Mouse (Mus musculus) neural tube, embryonic 11.5 days (tissue): Measurements from ENCODE around the gene Mink1. TPM values are rescaled to one million over a fixed set of nuclear protein-coding genes. Genes with fewer than 3 reads are reported as not detected.

Source experiments
- ATAC-seq: fragments of 200-750 bp; cut with Nextera tagmentation; 2 replicates; pipeline ENCODE4 v1.8.0; 2017; ENCODE audit warnings: moderate number of reproducible peaks, mild to moderate bottlenecking, moderate TSS enrichment, moderate library complexity; ENCODE audit not compliant: insufficient read depth, low FRiP score, low TSS enrichment
- DNase-seq: peaks from one replicate; pipeline ENCODE4 v3.0.0-alpha.2; 2015; ENCODE audit warnings: low spot score
- H3K27ac ChIP-seq: fragments of 300-500 bp; sonication (generic); 2 replicates; pipeline ENCODE4 v1.5.1; 2014; ENCODE audit warnings: low read depth, mild to moderate bottlenecking, low read length
- H3K27me3 ChIP-seq: fragments of 300-500 bp; sonication (generic); 2 replicates; pipeline ENCODE4 v1.6.1; 2014; ENCODE audit warnings: mild to moderate bottlenecking, low read length, mixed read lengths; ENCODE audit not compliant: control insufficient read depth, insufficient read depth
- H3K36me3 ChIP-seq: fragments of 300-500 bp; sonication (generic); 2 replicates; pipeline ENCODE4 v1.6.1; 2014; ENCODE audit warnings: mild to moderate bottlenecking, low read length, moderate library complexity, mixed read lengths; ENCODE audit not compliant: control insufficient read depth, insufficient read depth
- H3K4me1 ChIP-seq: fragments of 300-500 bp; sonication (generic); 2 replicates; pipeline ENCODE4 v1.6.1; 2014; ENCODE audit warnings: low read length, mixed read lengths; ENCODE audit not compliant: control insufficient read depth, insufficient read depth
- H3K4me2 ChIP-seq: fragments of 300-500 bp; sonication (generic); 2 replicates; pipeline ENCODE4 v1.6.1; 2014; ENCODE audit warnings: low read depth, mild to moderate bottlenecking, moderate library complexity
- H3K4me3 ChIP-seq: fragments of 300-500 bp; sonication (generic); 2 replicates; pipeline ENCODE4 v1.5.1; 2014; ENCODE audit warnings: low read depth, low read length
- H3K9ac ChIP-seq: fragments of 300-500 bp; sonication (generic); 2 replicates; pipeline ENCODE4 v1.6.1; 2014; ENCODE audit warnings: mild to moderate bottlenecking, low read length
- H3K9me3 ChIP-seq: fragments of 300-500 bp; sonication (generic); 2 replicates; pipeline ENCODE4 v1.6.1; 2016; ENCODE audit warnings: low read length; ENCODE audit not compliant: control insufficient read depth
- WGBS: fragments of 180-500 bp; shearing (Covaris S2); extraction: QIAGEN DNeasy Blood & Tissue Kit; methylation state at CpG from one replicate; pipeline ENCODE4 v1.1.7; 2014; 5-methylcytosine and 5-hydroxymethylcytosine counted together
- polyA plus RNA-seq: library from polyadenylated mRNA; unstranded; fragments of >200 nt; fragmentation: Nextera tagmentation; extraction: Ambion mirVana; gene quantifications from 2 replicates; pipeline ENCODE4 v1.2.1, GENCODE M21; 2014

The Mink1 gene
- polyA plus RNA-seq, 1 experiment from 2014 or later = 16.0 TPM

DNA sequence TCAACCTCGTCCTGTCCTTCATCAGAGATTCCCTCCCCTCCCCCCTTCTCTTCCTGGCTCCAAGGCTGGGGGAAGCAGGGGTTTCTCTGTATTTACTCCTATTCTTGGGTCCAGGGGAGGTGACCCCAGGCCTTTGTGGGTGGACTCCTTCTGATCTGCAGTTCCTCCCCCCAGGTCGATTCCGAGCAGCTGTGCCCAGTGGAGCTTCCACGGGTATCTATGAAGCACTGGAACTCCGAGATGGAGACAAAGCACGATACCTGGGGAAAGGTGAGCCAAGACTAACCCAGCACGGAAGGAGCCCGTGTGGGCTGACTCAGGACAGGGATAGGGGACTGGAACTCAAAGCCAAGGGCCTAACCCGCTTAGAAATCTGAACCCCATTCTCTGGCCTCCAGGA, 95.3 kb downstream of the Mink1 start:
- Histone ChIP-seq H3K9ac (no peak overlapping the region), H3K27ac (no peak overlapping the region)

DNA sequence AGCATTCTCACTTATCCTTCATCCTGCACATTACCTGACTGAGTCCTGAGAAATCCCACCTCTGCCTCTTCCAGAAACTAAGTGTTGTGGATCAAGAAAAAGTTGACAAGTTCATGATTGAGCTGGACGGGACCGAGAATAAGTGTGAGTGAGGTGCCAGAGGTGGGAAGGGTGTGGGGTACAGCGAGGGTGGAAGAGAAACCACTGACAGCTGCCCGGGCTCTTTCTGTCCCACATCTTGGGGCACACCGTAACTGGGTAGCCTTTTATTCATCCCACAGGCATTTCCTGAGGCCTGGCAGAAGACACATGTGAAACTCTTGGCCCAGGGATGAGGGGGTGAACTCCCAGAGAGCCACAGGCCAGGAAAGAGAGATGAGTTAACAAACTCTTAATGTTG, 95.8 kb downstream of the Mink1 start:
- no peak overlapping the region for H3K9ac ChIP-seq
- WGBS = 88% methylated on average over 5 of the region's 5 CpGs
- no peaks in the 10 kb centered on the region for H3K9me3 ChIP-seq
- no peaks in the 10 kb centered on the region for H3K27me3 ChIP-seq
- peaks cover 9% of the 10 kb centered on the region for H3K4me1 ChIP-seq
- peaks cover 6% of the 10 kb centered on the region; the same call in 1 of the 2 replicates for H3K36me3 ChIP-seq
- no peak overlapping the region for H3K27ac ChIP-seq
- H3K4me2 ChIP-seq = no peak overlapping the region
- DNase-seq (no peak), ATAC-seq (no peak)
- H3K4me3 ChIP-seq = no peak overlapping the region

More for the DNA sequence above, 95.3 kb downstream of the Mink1 start:
- no peak overlapping the region for H3K4me2 ChIP-seq
- H3K36me3 ChIP-seq = 0 out of 2 replicates have a peak, but pooled peaks cover 6% of the 10 kb centered on the region
- H3K4me3 ChIP-seq = no peak overlapping the region
- WGBS = 55% methylated on average over 9 of the region's 9 CpGs
- ATAC-seq = no peak
- H3K9me3 ChIP-seq = no peaks in the 10 kb centered on the region
- H3K4me1 ChIP-seq = peaks cover 10% of the 10 kb centered on the region
- no peak for DNase-seq
- no peaks in the 10 kb centered on the region for H3K27me3 ChIP-seq

DNA sequence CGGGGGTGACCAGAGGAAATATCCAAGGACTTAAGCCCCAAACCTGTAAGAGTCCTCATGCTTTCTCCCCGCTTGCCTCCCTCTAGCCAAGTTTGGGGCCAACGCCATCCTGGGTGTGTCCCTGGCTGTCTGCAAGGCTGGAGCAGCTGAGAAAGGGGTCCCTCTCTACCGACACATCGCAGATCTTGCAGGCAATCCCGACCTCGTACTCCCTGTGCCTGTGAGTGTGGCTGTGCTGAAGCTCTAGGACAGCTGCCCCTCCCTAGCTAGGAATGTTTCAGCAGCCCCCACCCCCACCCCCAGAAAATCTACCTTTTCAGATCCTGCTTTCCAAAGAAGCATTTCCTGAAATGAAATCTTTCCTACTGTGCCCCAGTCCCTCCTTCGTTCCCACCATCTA, 96.3 kb downstream of the Mink1 start:
- peaks cover 6% of the 10 kb centered on the region; the same call in 1 of the 2 replicates for H3K36me3 ChIP-seq
- ATAC-seq (no peak), DNase-seq (no peak)
- no peaks in the 10 kb centered on the region for H3K9me3 ChIP-seq
- WGBS = 81% methylated on average over 8 of the region's 8 CpGs
- no peak overlapping the region for H3K4me2 ChIP-seq
- no peaks in the 10 kb centered on the region for H3K27me3 ChIP-seq
- peaks cover 9% of the 10 kb centered on the region for H3K4me1 ChIP-seq
- H3K9ac ChIP-seq = no peak overlapping the region
- H3K27ac ChIP-seq = no peak overlapping the region
- H3K4me3 ChIP-seq = no peak overlapping the region

DNA sequence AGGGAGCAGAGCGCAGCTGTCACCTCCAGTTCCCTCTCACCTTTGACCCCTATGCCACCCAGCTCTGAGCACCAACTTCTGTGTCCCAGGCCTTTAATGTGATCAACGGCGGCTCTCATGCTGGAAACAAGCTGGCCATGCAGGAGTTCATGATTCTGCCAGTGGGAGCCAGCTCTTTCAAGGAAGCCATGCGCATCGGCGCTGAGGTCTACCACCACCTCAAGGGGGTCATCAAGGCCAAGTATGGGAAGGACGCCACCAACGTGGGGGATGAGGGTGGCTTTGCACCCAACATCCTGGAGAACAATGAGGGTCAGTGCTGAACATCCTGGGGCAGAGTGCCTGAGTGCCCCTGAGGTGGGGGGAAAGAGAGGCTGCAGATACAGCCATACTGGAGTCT, 97.9 kb downstream of the Mink1 start:
- Histone ChIP-seq H3K4me1 (peaks cover 9% of the 10 kb centered on the region), H3K9me3 (no peaks in the 10 kb centered on the region), H3K9ac (no peak overlapping the region), H3K27ac (no peak overlapping the region), H3K4me3 (no peak overlapping the region), H3K4me2 (no peak overlapping the region), H3K36me3 (peaks cover 14% of the 10 kb centered on the region; the same call in 1 of the 2 replicates), H3K27me3 (no peaks in the 10 kb centered on the region)
- 85% methylated on average over 8 of the region's 8 CpGs for WGBS
- ATAC-seq = no peak
- no peak for DNase-seq

DNA sequence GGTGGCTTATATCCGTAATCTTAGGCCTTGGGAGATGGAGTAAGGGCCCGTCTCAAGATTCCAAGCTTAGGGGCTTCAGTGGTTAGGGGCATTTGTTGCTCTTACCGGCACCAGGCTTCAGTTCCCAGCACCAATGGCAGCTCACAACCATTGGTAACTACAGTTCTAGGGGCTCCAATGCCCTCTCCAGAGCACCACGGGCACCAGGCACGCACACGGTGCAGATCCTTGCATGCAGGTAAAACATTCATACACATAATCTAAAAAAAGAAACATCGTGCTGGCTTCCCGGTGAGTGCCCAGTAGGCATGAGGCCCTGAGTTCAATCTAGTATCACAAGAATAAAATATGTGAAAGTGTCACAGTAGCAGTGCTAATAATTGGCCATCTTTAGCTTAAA, 100.4 kb downstream of the Mink1 start:
- Histone ChIP-seq H3K9ac (no peak overlapping the region), H3K4me2 (no peak overlapping the region), H3K9me3 (no peaks in the 10 kb centered on the region), H3K4me3 (no peak overlapping the region), H3K4me1 (0 out of 2 replicates have a peak, but pooled peaks cover 4% of the 10 kb centered on the region), H3K36me3 (peaks cover 14% of the 10 kb centered on the region; the same call in 1 of the 2 replicates), H3K27me3 (no peaks in the 10 kb centered on the region), H3K27ac (no peak overlapping the region)
- DNase-seq = no peak
- WGBS = 93% methylated on average over 8 of the region's 8 CpGs
- no peak for ATAC-seq

DNA sequence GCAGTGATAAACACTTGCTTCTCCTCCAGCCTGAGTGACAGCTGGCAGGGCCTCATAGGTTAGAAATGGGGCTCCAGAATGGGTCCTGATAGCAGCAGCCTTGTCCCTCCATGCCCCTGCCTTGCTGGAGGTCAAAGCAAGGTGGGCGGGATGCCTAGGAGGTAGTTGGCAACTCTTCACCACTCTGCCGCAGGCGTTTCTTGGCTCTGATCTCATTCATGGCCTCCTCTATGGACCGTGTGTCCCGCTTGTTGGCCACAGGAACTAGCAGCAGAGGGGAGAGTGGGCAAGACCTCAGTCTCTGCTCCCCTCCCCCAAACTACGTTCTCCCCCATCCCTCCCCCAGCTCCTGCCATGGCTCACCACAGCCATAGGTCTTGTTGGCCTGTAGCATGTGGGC, 101.3 kb downstream of the Mink1 start:
- DNase-seq = no peak
- WGBS = 93% methylated on average over 6 of the region's 6 CpGs
- H3K4me2 ChIP-seq = no peak overlapping the region
- H3K36me3 ChIP-seq = peaks cover 14% of the 10 kb centered on the region; the same call in 1 of the 2 replicates
- H3K4me3 ChIP-seq = no peak overlapping the region
- H3K9me3 ChIP-seq = no peaks in the 10 kb centered on the region
- ATAC-seq = no peak
- no peak overlapping the region for H3K9ac ChIP-seq
- no peak overlapping the region for H3K27ac ChIP-seq
- no peaks in the 10 kb centered on the region for H3K27me3 ChIP-seq
- H3K4me1 ChIP-seq = 0 out of 2 replicates have a peak, but pooled peaks cover 4% of the 10 kb centered on the region

Other genes starting within 250 kb of the Mink1 start
- not detected in 2 replicates for gene Alox12e, start 240.3 kb upstream of the Mink1 start, polyA plus RNA-seq
- gene Alox15, start 210.8 kb upstream of the Mink1 start, polyA plus RNA-seq = not detected in 2 replicates
- 38.3 and 41.8 TPM in 2 replicates for gene Pelp1, start 152.8 kb upstream of the Mink1 start, polyA plus RNA-seq
- gene Arrb2, start 130.2 kb upstream of the Mink1 start, polyA plus RNA-seq = 24.2 and 31.0 TPM in 2 replicates
- gene Med11, start 111.0 kb upstream of the Mink1 start, polyA plus RNA-seq = 39.1 and 41.6 TPM in 2 replicates
- 0.19 TPM in 1 of 2 replicates, not detected in the other for gene Zmynd15, start 103.4 kb upstream of the Mink1 start, polyA plus RNA-seq
- gene Cxcl16, start 102.9 kb upstream of the Mink1 start, polyA plus RNA-seq = 0.84 and 0.93 TPM in 2 replicates
- gene Tm4sf5, start 57.6 kb upstream of the Mink1 start, polyA plus RNA-seq = not detected in 2 replicates
- gene Vmo1, start 48.3 kb upstream of the Mink1 start, polyA plus RNA-seq = 0.39 TPM in 1 of 2 replicates, not detected in the other
- 0.20 TPM in 1 of 2 replicates, not detected in the other for gene Gltpd2, start 43.7 kb upstream of the Mink1 start, polyA plus RNA-seq
- gene Psmb6, start 37.5 kb upstream of the Mink1 start, polyA plus RNA-seq = 898 and 923 TPM in 2 replicates
- not detected in 2 replicates for gene Gm40193, start 29.9 kb upstream of the Mink1 start, polyA plus RNA-seq
- gene Pld2, start 22.8 kb upstream of the Mink1 start, polyA plus RNA-seq = 2.9 and 4.0 TPM in 2 replicates
- gene 4930544D05Rik, start 53.0 kb downstream of the Mink1 start, polyA plus RNA-seq = not detected in 2 replicates
- 0.41 TPM in 1 of 2 replicates, not detected in the other for gene Chrne, start 56.3 kb downstream of the Mink1 start, polyA plus RNA-seq
- 1.3 and 1.6 TPM in 2 replicates for gene Gp1ba, start 76.2 kb downstream of the Mink1 start, polyA plus RNA-seq
- gene Rnf167, start 84.4 kb downstream of the Mink1 start, polyA plus RNA-seq = 86.4 and 92.9 TPM in 2 replicates
- 142 and 146 TPM in 2 replicates for gene Slc25a11, start 84.6 kb downstream of the Mink1 start, polyA plus RNA-seq
- gene Pfn1, start 91.8 kb downstream of the Mink1 start, polyA plus RNA-seq = 1,399 and 1,464 TPM in 2 replicates
- gene Eno3, start 94.3 kb downstream of the Mink1 start, polyA plus RNA-seq = 39.3 and 48.9 TPM in 2 replicates
- 146 and 152 TPM in 2 replicates for gene Spag7, start 106.5 kb downstream of the Mink1 start, polyA plus RNA-seq
- 10.7 and 10.8 TPM in 2 replicates for gene Camta2, start 125.2 kb downstream of the Mink1 start, polyA plus RNA-seq
- 0.86 and 1.3 TPM in 2 replicates for gene Inca1, start 137.3 kb downstream of the Mink1 start, polyA plus RNA-seq
- gene Kif1c, start 137.7 kb downstream of the Mink1 start, polyA plus RNA-seq = 5.4 and 6.5 TPM in 2 replicates
- gene Zfp3, start 201.3 kb downstream of the Mink1 start, polyA plus RNA-seq = 9.9 and 10.6 TPM in 2 replicates
- gene Scimp, start 249.7 kb downstream of the Mink1 start, polyA plus RNA-seq = 0.29 TPM in 1 of 2 replicates, not detected in the other